22 mouse cellular contexts compared by ENCODE assay signal in genomic region chr15:95820678-95821077, GRCm38 (mm10). TPM values are rescaled to one million over a fixed set of nuclear protein-coding genes. Genes with fewer than 3 reads are reported as not detected.
DNase-seq lines count a peak whose midpoint lies in the region; ATAC-seq and TF ChIP-seq lines count a peak whose summit lies in the region.
"Had no signal": no experiment of that assay in that cellular context is flagged by ENCODE, and none has a peak within 500 bp of the region (broad histone marks: within the 10 kb centered on the region; RNA-seq: fewer than 3 reads in every experiment).

No protein-coding gene starts in this region.

- no peak overlapping the region for H3K4me2 ChIP-seq in hindbrain, embryonic 12.5 days (replicated peaks)
- H3K4me2 ChIP-seq in hindbrain, postnatal 0 days (ENCODE audit: low read depth, low read length): no peak overlapping the region
- H3K4me2 ChIP-seq: embryonic facial prominence, embryonic 13.5 days; forebrain, embryonic 12.5 days; forebrain, embryonic 15.5 days; hindbrain, embryonic 13.5 days had no signal

- no peaks in the 10 kb centered on the region for H3K27me3 ChIP-seq in hindbrain, embryonic 12.5 days
- no peaks in the 10 kb centered on the region for H3K27me3 ChIP-seq in hindbrain, postnatal 0 days (ENCODE audit: insufficient read depth, low read length)
- no peaks in the 10 kb centered on the region for H3K27me3 ChIP-seq in testis, adult 2 months (ENCODE audit: control insufficient read depth, insufficient read depth, low read length)
- H3K27me3 ChIP-seq: embryonic facial prominence, embryonic 13.5 days; forebrain, embryonic 12.5 days; forebrain, embryonic 15.5 days; hindbrain, embryonic 13.5 days had no signal

- TF ChIP-seq POLR2A in testis, adult 2 months (IDR thresholded peaks at IDR 0.05; ENCODE audit: control insufficient read depth, low read depth, low read length): no peak

- no peak for DNase-seq in hindbrain, postnatal 0 days (ENCODE audit: low spot score)
- DNase-seq in testis, postnatal 10 days (ENCODE audit: low spot score): no peak
- no peak for DNase-seq in ES-E14 (ENCODE audit: low read depth, low spot score)
- no peak for DNase-seq in left cerebral cortex, adult 11 months (ENCODE audit: low spot score)
- DNase-seq: adrenal gland, postnatal 10 days; adrenal gland, postnatal 36 days; embryo, embryonic 11 days; gastrocnemius, postnatal 10 days; kidney, adult 18-20 months had no signal

- H3K9me3 ChIP-seq in hindbrain, embryonic 12.5 days (replicated peaks): no peaks in the 10 kb centered on the region
- H3K9me3 ChIP-seq in hindbrain, postnatal 0 days (ENCODE audit: low read length): no peaks in the 10 kb centered on the region
- no peaks in the 10 kb centered on the region for H3K9me3 ChIP-seq in ES-E14 (ENCODE audit: control insufficient read depth, insufficient read depth, low read depth, low read length)
- H3K9me3 ChIP-seq: embryonic facial prominence, embryonic 10.5 days; embryonic facial prominence, embryonic 13.5 days; forebrain, embryonic 12.5 days; forebrain, embryonic 15.5 days; hindbrain, embryonic 13.5 days had no signal

- peaks cover 10% of the 10 kb centered on the region; the same call in 1 of the 2 replicates for H3K4me1 ChIP-seq in hindbrain, embryonic 12.5 days
- no peaks in the 10 kb centered on the region for H3K4me1 ChIP-seq in hindbrain, postnatal 0 days (ENCODE audit: insufficient read depth, low read length)
- peaks cover 8% of the 10 kb centered on the region for H3K4me1 ChIP-seq in testis, adult 2 months (ENCODE audit: control insufficient read depth, insufficient read depth, low read length)
- H3K4me1 ChIP-seq in ES-E14 (ENCODE audit: control insufficient read depth in 2 of 2, insufficient read depth in 2 of 2, low read length in 2 of 2, poor library complexity in 1 of 2): peaks cover 5 to 16% of the 10 kb centered on the region in 2 experiments; a peak in 2 of 4 replicates
- H3K4me1 ChIP-seq: forebrain, embryonic 15.5 days had no signal

- 0 out of 2 replicates have a peak overlapping the region, but pooled peaks have one; percentile 25 for H3K27ac ChIP-seq in hindbrain, embryonic 12.5 days
- H3K27ac ChIP-seq in hindbrain, postnatal 0 days: no peak overlapping the region
- H3K27ac ChIP-seq in testis, adult 2 months (ENCODE audit: control insufficient read depth, insufficient read depth, low read depth, low read length): no peak overlapping the region; the same call in 1 of the 2 replicates
- 0 out of 2 replicates have a peak overlapping the region, but pooled peaks have one; percentile 69 for H3K27ac ChIP-seq in ES-E14 (ENCODE audit: insufficient read depth, low read depth, low read length, poor library complexity, severe bottlenecking)
- H3K27ac ChIP-seq: embryonic facial prominence, embryonic 13.5 days; forebrain, embryonic 12.5 days; forebrain, embryonic 15.5 days; hindbrain, embryonic 13.5 days had no signal

- no peaks in the 10 kb centered on the region for H3K36me3 ChIP-seq in hindbrain, embryonic 12.5 days
- no peaks in the 10 kb centered on the region for H3K36me3 ChIP-seq in hindbrain, postnatal 0 days (ENCODE audit: insufficient read depth, low read length)
- no peaks in the 10 kb centered on the region for H3K36me3 ChIP-seq in testis, adult 2 months (ENCODE audit: control insufficient read depth, insufficient read depth, low read length)
- no peaks in the 10 kb centered on the region for H3K36me3 ChIP-seq in ES-E14 (ENCODE audit: control insufficient read depth, insufficient read depth, low read length, poor library complexity, severe bottlenecking)
- H3K36me3 ChIP-seq: forebrain, embryonic 15.5 days had no signal

- H3K9ac ChIP-seq in hindbrain, embryonic 12.5 days: no peak overlapping the region
- no peak overlapping the region for H3K9ac ChIP-seq in hindbrain, postnatal 0 days (replicated peaks; ENCODE audit: low read length)
- H3K9ac ChIP-seq in ES-E14 (ENCODE audit: insufficient read depth, low read depth, low read length, poor library complexity, severe bottlenecking): peak overlapping the region; percentile 73
- H3K9ac ChIP-seq: embryonic facial prominence, embryonic 13.5 days; forebrain, embryonic 12.5 days; forebrain, embryonic 15.5 days; hindbrain, embryonic 13.5 days had no signal

- no peak overlapping the region for H3K4me3 ChIP-seq in hindbrain, embryonic 12.5 days
- no peak overlapping the region for H3K4me3 ChIP-seq in hindbrain, postnatal 0 days (ENCODE audit: low read length)
- H3K4me3 ChIP-seq in testis, adult 2 months (ENCODE audit: control insufficient read depth, low read depth, low read length): peak overlapping the region; percentile 79
- peak overlapping the region; percentile 20 to 47; a peak in 3 of 4 replicates for H3K4me3 ChIP-seq in ES-E14 (ENCODE audit: insufficient read depth in 1 of 2, low read depth in 1 of 2, low read length in 2 of 2, poor library complexity in 1 of 2, severe bottlenecking in 1 of 2)
- H3K4me3 ChIP-seq: embryonic facial prominence, embryonic 10.5 days; embryonic facial prominence, embryonic 13.5 days; erythroblast, embryonic 14.5 days; forebrain, embryonic 12.5 days; forebrain, embryonic 15.5 days; hindbrain, embryonic 13.5 days had no signal

- ATAC-seq in hindbrain, embryonic 12.5 days (ENCODE audit: low FRiP score): no peak
- no peak for ATAC-seq in hindbrain, postnatal 0 days
- no peak for ATAC-seq in activated CD4-positive, CD25-positive, alpha-beta regulatory T cell, adult 4 months
- ATAC-seq: CD4-positive, CD25-positive, alpha-beta regulatory T cell, adult 4 months; forebrain, embryonic 15.5 days; hindbrain, embryonic 16.5 days; inflammation-experienced regulatory T-cells, adult 6 months; intestine, embryonic 16.5 days had no signal

- WGBS in hindbrain, embryonic 12.5 days: 88% methylated on average over 9 of the region's 9 CpGs
- 84% methylated on average over 9 of the region's 9 CpGs for WGBS in hindbrain, postnatal 0 days

- in situ Hi-C loops in ES-E14 (cut with MboI; ENCODE audit: low sequenced_read_pairs in 2 of 2, unreplicated experiment in 2 of 2): no loop called here

- no peak for TF ChIP-seq CTCF in hindbrain, postnatal 0 days (IDR thresholded peaks at IDR 0.05; ENCODE audit: low read depth)
- no peak for TF ChIP-seq CTCF in testis, adult 2 months (IDR thresholded peaks at IDR 0.05; ENCODE audit: control insufficient read depth, insufficient read depth, insufficient replicate concordance, low read depth, low read length)

TF ChIP-seq in ES-E14, 5 proteins besides CTCF, POLR2A, EP300 and RAD21:
- no peak for TF ChIP-seq ZNF384 (IDR thresholded peaks at IDR 0.05; ENCODE audit: low read depth, low read length)
- TF ChIP-seq MAFK (IDR thresholded peaks at IDR 0.05; ENCODE audit: insufficient read depth, low read depth, low read length): no peak
- TF ChIP-seq CHD2 (IDR thresholded peaks at IDR 0.05; ENCODE audit: low read depth, low read length): no peak
- no peak for TF ChIP-seq ZC3H11A (IDR thresholded peaks at IDR 0.05; ENCODE audit: borderline replicate concordance, low read depth, low read length)
- TF ChIP-seq HCFC1 (IDR thresholded peaks at IDR 0.05; ENCODE audit: borderline replicate concordance, insufficient read depth, low read length): no peak

RNA-seq across cellular contexts. Expression of gene Ano6, which starts 30.0 kb away (rescaled TPM):
- 40.7 and 44.9 TPM in 2 replicates for polyA plus RNA-seq in hindbrain, embryonic 12.5 days (2016; fragmentation: Nextera tagmentation; extraction: Ambion mirVana)
- 28.9 and 34.3 TPM in 2 replicates for total RNA-seq in hindbrain, postnatal 0 days (2014; rRNA removed)
- polyA plus RNA-seq in hindbrain, postnatal 0 days (2015; fragmentation: Nextera tagmentation; extraction: Ambion mirVana): 19.2 and 21.5 TPM in 2 replicates
- 5.5 and 5.8 TPM in 2 replicates for polyA plus RNA-seq in testis, adult 2 months (2012; rRNA removed)
- 48.6 and 51.0 TPM in 2 replicates for total RNA-seq in ES-E14 (2012; rRNA removed)
- polyA plus RNA-seq in activated CD4-positive, CD25-positive, alpha-beta regulatory T cell, adult 4 months (2017; shearing (Covaris generic)): 10 to 100 TPM; 35.4 to 39.4 TPM

Comparison
In these comparisons a context has a peak if more than half of its experiments do, and no peak if none do; other contexts are left out.
1. H3K27ac ChIP-seq: peak in hindbrain, embryonic 12.5 days (single experiment) and ES-E14 (single experiment); none in hindbrain, postnatal 0 days (single experiment) and testis, adult 2 months (single experiment).
2. H3K4me3 ChIP-seq: peak in testis, adult 2 months (single experiment) and ES-E14 (2 of 2); none in hindbrain, embryonic 12.5 days (single experiment) and hindbrain, postnatal 0 days (single experiment).